Mouse (Mus musculus): Measurements from ENCODE around the gene Gpr153. TPM values are rescaled to one million over a fixed set of nuclear protein-coding genes. Genes with fewer than 3 reads are reported as not detected.

The Gpr153 gene
- polyA plus RNA-seq, 1 experiment from 2014 or later, result 6.2 TPM

DNA sequence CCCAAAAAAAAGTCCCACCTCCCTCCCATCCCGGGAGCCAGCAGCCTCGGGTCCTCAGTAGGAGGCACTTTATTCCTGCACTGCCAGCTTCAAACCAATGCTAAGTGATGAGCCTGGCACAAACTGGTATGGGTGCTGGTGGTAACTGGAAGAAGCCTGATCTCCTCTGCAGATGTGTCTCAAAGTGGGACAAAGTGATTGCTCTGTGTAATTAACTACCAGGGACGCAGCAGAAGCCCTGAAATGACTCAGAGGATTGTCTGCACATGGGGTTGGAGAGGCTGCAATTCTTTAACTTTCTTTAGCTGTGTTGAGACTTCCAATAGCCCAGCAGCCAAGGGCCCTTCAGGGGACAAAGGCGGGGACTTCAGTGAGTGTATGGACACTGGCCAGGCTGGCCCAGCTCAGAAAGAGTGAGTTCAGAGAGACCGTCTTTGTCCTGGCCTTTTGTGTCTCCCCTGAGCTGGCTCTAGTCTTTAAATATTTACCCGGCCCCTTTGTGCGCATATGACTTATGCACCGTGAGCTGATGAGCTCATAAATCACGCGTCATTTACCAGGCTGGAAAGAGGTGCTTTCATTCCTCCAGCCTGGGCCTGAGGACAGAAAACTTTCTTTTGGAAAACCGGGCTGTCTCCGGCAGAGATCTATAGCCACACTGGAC, 18.2 kb downstream of the Gpr153 start:
- 7% methylated on average over 12 of the region's 12 CpGs for WGBS

DNA sequence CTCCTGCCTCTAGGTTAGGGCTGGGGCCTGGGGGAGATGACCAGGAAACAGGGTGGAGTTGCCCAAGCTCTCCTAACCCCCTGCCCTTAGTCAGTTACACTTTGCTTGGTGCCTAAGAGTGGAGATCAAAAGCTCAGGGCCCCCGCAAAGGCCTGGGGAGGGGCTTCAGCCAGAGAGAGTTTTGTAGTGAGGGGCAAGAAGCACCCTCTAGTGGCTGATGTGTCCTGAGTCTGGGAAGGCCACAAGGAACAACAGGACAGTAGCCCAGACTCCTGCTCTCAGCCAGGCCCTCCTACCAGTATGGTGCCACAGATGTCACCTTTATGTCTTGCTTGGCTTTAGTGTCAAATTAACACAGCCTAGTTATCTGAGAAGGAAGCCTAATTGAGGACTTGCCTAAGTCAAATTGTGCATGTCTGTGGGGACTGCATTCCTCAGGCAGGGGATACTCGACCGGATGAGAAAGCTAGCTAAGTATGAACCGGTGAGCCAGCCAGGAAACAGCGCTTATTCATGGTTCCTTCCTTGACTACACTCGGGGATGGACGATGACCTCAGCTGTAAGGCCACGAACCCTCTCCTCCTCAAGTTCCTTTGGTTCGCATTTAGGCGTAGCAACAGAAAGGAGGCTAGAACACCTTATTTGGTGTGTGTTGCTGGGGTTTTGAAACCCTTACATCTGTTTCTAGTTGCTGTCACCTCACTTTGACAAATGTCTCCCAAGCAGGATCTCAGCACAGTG, 20.3 kb downstream of the Gpr153 start:
- no peak overlapping the region for H3K27ac ChIP-seq (ENCODE audit: low read length)
- peaks cover 27% of the 10 kb centered on the region for H3K4me1 ChIP-seq (replicated peaks; ENCODE audit: control insufficient read depth, insufficient read depth, low read length)
- H3K9ac ChIP-seq (replicated peaks; ENCODE audit: low read depth, low read length), result no peak overlapping the region
- H3K36me3 ChIP-seq (ENCODE audit: control insufficient read depth, insufficient read depth), result no peaks in the 10 kb centered on the region
- no peaks in the 10 kb centered on the region for H3K9me3 ChIP-seq (ENCODE audit: control insufficient read depth, low read length)
- no peak overlapping the region for H3K4me3 ChIP-seq (replicated peaks; ENCODE audit: low read length)
- H3K27me3 ChIP-seq (replicated peaks; ENCODE audit: control insufficient read depth, insufficient read depth, low read length), result peaks cover 54% of the 10 kb centered on the region
- no peak overlapping the region for H3K4me2 ChIP-seq (ENCODE audit: low read length)
- WGBS, result 60% methylated on average over 10 of the region's 10 CpGs
- no peak for ATAC-seq

More for the DNA sequence above, 18.2 kb downstream of the Gpr153 start:
- Histone ChIP-seq H3K4me2 (ENCODE audit: low read length) (no peak overlapping the region), H3K9ac (replicated peaks; ENCODE audit: low read depth, low read length) (no peak overlapping the region), H3K27ac (ENCODE audit: low read length) (no peak overlapping the region), H3K27me3 (replicated peaks; ENCODE audit: control insufficient read depth, insufficient read depth, low read length) (peaks cover 69% of the 10 kb centered on the region), H3K9me3 (ENCODE audit: control insufficient read depth, low read length) (no peaks in the 10 kb centered on the region), H3K36me3 (ENCODE audit: control insufficient read depth, insufficient read depth) (no peaks in the 10 kb centered on the region), H3K4me3 (replicated peaks; ENCODE audit: low read length) (no peak overlapping the region), H3K4me1 (replicated peaks; ENCODE audit: control insufficient read depth, insufficient read depth, low read length) (peaks cover 23% of the 10 kb centered on the region)
- no peak for ATAC-seq

DNA sequence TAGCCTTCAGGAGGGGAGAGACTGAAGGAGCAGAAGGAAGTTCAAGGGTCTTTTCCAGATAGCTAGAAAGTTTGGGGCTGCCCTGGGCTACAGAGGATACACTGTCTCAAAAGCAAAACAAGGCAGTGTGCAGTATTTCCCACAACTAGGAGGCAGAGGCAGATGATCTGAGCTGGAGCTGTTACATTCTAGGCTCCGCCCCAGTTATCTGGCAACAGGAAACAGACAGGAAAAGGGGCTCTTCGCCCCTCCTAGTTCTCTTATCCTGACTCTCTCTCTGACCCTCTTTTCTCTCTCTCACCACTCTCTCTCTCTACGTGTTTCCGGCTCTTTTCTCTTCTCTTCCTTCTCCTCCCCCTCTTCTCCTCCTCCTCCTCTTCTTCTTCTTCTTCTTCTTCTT, 21.9 kb downstream of the Gpr153 start:
- 59% methylated on average over 4 of the region's 4 CpGs for WGBS
- Histone ChIP-seq H3K36me3 (ENCODE audit: control insufficient read depth, insufficient read depth) (no peaks in the 10 kb centered on the region; the same call in 1 of the 2 replicates), H3K27ac (ENCODE audit: low read length) (no peak overlapping the region), H3K9ac (replicated peaks; ENCODE audit: low read depth, low read length) (no peak overlapping the region), H3K9me3 (ENCODE audit: control insufficient read depth, low read length) (no peaks in the 10 kb centered on the region), H3K4me3 (replicated peaks; ENCODE audit: low read length) (no peak overlapping the region), H3K4me1 (replicated peaks; ENCODE audit: control insufficient read depth, insufficient read depth, low read length) (peaks cover 23% of the 10 kb centered on the region), H3K27me3 (replicated peaks; ENCODE audit: control insufficient read depth, insufficient read depth, low read length) (peaks cover 43% of the 10 kb centered on the region), H3K4me2 (ENCODE audit: low read length) (no peak overlapping the region)
- ATAC-seq, result no peak

DNA sequence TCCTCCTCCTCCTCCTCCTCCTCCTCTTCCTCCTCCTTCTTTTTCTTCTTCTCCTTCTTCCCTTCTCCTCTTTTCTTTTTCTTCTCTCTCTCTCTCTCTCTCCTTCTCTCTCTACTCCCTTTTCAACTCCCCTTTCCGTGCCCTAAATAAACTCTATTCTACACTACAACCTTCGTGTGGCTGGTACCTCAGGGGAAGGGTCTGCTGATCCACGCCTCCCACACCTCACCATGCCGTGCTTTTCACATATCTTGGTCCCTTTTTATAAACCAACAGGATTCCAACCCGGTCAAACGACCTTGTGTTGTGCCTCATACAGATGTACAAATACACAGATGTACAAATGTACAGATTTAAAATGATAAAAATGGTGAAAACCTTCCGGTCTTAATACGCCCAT, 22.3 kb downstream of the Gpr153 start:
- 21% methylated on average over 8 of the region's 8 CpGs for WGBS
- peak overlapping the region; percentile 81 for H3K4me2 ChIP-seq (ENCODE audit: low read length)
- peaks cover 23% of the 10 kb centered on the region for H3K4me1 ChIP-seq (replicated peaks; ENCODE audit: control insufficient read depth, insufficient read depth, low read length)
- H3K27me3 ChIP-seq (replicated peaks; ENCODE audit: control insufficient read depth, insufficient read depth, low read length), result peaks cover 38% of the 10 kb centered on the region
- peak overlapping the region; percentile 52; the same call in 1 of the 2 replicates for H3K9ac ChIP-seq (replicated peaks; ENCODE audit: low read depth, low read length)
- H3K4me3 ChIP-seq (replicated peaks; ENCODE audit: low read length), result peak overlapping the region; percentile 54
- no peaks in the 10 kb centered on the region; the same call in 1 of the 2 replicates for H3K36me3 ChIP-seq (ENCODE audit: control insufficient read depth, insufficient read depth)
- no peaks in the 10 kb centered on the region for H3K9me3 ChIP-seq (ENCODE audit: control insufficient read depth, low read length)
- H3K27ac ChIP-seq (ENCODE audit: low read length), result no peak overlapping the region
- no peak for ATAC-seq

DNA sequence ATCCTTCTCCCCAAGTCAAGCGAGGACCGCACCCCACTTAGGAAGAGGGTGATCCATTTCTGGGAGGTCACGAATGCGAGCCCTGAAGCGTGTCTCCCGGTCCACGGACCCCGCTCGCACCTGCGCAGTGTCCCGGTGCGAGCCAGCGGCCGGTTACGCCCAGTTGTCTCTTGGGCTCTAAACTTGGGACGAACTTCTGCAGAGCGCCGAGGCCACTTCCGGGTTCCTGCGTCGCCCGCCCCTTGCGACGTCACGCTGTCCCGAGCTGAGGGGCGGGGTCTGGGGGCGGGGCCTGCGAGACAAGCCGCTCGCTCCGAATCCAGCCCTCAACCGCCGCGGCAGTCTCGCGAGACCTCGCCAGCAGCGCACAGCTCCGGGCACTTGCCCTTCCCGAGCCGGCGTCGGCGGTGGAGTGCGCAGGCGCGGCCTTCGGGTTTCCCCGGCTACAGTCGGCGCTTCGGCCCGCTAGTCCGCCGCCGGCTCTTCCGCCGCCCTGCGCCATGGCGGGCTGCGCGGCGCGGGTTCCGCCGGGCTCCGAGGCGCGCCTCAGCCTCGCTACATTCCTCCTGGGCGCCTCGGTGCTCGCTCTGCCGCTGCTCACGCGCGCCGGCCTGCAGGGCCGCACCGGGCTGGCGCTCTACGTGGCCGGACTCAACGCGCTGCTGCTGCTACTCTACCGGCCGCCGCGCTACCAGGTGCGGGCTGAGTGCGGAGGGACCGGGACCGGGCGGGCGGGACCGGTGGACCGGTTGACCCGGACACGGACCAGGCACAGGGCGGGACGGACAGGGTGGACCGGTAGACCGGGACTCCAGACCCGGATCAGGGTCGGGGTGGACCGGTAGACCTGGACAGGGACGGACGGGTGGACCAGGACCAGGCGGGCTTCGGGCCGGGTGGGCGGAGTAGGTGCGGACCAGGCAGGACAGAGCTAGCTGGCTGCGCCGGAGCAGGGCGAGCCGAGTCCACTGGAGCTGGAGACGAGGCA, 23.1 kb downstream of the Gpr153 start, which contains the start of gene Icmt:
TSS of gene Icmt (plus strand) at position 354 of the 988 bp plus-strand sequence.
- H3K36me3 ChIP-seq (ENCODE audit: control insufficient read depth, insufficient read depth), result no peaks in the 10 kb centered on the region; the same call in 1 of the 2 replicates
- H3K4me2 ChIP-seq (ENCODE audit: low read length), result peak within 1 kb of the TSS; percentile 85
- H3K27ac ChIP-seq (ENCODE audit: low read length), result peak within 1 kb of the TSS; percentile 69; the same call in 1 of the 2 replicates
- peak within 1 kb of the TSS; percentile 54 for H3K4me3 ChIP-seq (replicated peaks; ENCODE audit: low read length)
- peaks cover 23% of the 10 kb centered on the region for H3K4me1 ChIP-seq (replicated peaks; ENCODE audit: control insufficient read depth, insufficient read depth, low read length)
- peaks cover 30% of the 10 kb centered on the region for H3K27me3 ChIP-seq (replicated peaks; ENCODE audit: control insufficient read depth, insufficient read depth, low read length)
- ATAC-seq, result peak; percentile 96
- under 1% methylated on average over 119 of the region's 119 CpGs for WGBS
- no peaks in the 10 kb centered on the region for H3K9me3 ChIP-seq (ENCODE audit: control insufficient read depth, low read length)
- H3K9ac ChIP-seq (replicated peaks; ENCODE audit: low read depth, low read length), result peak within 1 kb of the TSS; percentile 93

DNA sequence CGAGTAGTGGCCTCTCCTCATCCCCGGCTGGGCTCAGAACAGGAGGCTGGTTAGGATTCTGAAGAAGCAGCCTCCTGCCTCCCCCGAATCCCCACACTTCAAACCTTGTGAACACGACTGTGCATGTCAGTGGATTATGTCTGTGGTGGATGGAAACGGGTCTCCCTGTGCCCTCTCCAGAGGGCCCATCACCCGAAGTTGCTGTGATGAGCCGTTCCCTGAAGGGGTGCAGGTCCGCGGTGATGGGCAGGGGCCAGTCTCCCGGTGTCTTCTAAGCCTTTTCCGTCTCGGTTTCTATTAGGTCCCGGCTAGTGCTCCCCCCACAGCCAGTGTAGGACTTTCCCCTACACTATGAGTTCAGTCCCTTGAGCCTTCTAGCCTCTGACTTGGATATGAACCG, 24.8 kb downstream of the Gpr153 start:
- Histone ChIP-seq H3K9ac (replicated peaks; ENCODE audit: low read depth, low read length) (no peak overlapping the region), H3K36me3 (ENCODE audit: control insufficient read depth, insufficient read depth) (peaks cover 10% of the 10 kb centered on the region), H3K27ac (ENCODE audit: low read length) (no peak overlapping the region), H3K4me2 (ENCODE audit: low read length) (no peak overlapping the region), H3K27me3 (replicated peaks; ENCODE audit: control insufficient read depth, insufficient read depth, low read length) (peaks cover 16% of the 10 kb centered on the region), H3K4me1 (replicated peaks; ENCODE audit: control insufficient read depth, insufficient read depth, low read length) (peaks cover 23% of the 10 kb centered on the region), H3K4me3 (replicated peaks; ENCODE audit: low read length) (no peak overlapping the region), H3K9me3 (ENCODE audit: control insufficient read depth, low read length) (no peaks in the 10 kb centered on the region)
- ATAC-seq, result no peak
- WGBS, result 79% methylated on average over 14 of the region's 14 CpGs

DNA sequence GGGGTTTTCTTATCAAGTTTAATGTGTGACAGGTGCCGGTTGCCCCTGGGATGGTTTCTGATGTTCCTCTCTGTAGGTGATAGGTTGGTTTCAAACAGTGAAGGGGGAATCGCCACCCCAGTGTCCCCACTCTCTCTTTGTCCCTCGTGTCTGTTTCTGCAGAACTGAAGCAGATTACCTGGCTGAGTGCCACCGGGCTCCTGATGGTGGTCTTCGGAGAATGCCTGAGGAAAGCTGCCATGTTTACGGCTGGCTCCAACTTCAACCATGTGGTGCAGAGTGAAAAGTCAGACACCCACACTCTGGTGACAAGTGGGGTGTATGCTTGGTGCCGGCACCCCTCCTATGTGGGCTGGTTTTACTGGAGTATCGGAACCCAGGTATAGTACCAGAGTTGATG, 26.3 kb downstream of the Gpr153 start:
- Histone ChIP-seq H3K27me3 (replicated peaks; ENCODE audit: control insufficient read depth, insufficient read depth, low read length) (peaks cover 6% of the 10 kb centered on the region), H3K4me1 (replicated peaks; ENCODE audit: control insufficient read depth, insufficient read depth, low read length) (peaks cover 23% of the 10 kb centered on the region), H3K27ac (ENCODE audit: low read length) (no peak overlapping the region), H3K4me2 (ENCODE audit: low read length) (no peak overlapping the region), H3K9ac (replicated peaks; ENCODE audit: low read depth, low read length) (no peak overlapping the region), H3K36me3 (ENCODE audit: control insufficient read depth, insufficient read depth) (peaks cover 17% of the 10 kb centered on the region), H3K4me3 (replicated peaks; ENCODE audit: low read length) (no peak overlapping the region), H3K9me3 (ENCODE audit: control insufficient read depth, low read length) (no peaks in the 10 kb centered on the region)
- WGBS, result 70% methylated on average over 8 of the region's 8 CpGs
- no peak for ATAC-seq

DNA sequence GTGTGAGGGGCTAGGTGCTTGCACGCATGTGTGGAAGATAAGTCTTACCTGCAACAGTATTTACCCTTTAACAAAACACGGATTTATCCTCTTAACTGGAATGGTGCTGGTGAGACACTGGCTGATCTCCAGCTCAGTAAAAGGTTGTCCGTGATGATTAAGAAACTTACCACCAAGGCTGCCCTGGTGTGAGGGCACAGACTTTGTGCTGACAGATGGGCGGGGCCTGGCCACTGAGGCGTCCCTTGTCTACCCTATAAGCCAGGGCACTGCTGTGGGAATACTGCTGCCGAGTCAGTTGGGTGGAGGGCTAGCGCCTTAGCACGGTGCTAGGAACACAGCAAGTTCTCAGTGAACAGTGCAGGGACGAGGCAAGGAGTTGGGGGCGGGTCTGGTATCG, 28.0 kb downstream of the Gpr153 start:
- H3K4me2 ChIP-seq (ENCODE audit: low read length), result no peak overlapping the region
- H3K27me3 ChIP-seq (replicated peaks; ENCODE audit: control insufficient read depth, insufficient read depth, low read length), result no peaks in the 10 kb centered on the region
- no peak overlapping the region for H3K4me3 ChIP-seq (replicated peaks; ENCODE audit: low read length)
- no peak for ATAC-seq
- peaks cover 20% of the 10 kb centered on the region for H3K4me1 ChIP-seq (replicated peaks; ENCODE audit: control insufficient read depth, insufficient read depth, low read length)
- H3K9me3 ChIP-seq (ENCODE audit: control insufficient read depth, low read length), result no peaks in the 10 kb centered on the region
- 67% methylated on average over 11 of the region's 11 CpGs for WGBS
- no peak overlapping the region for H3K9ac ChIP-seq (replicated peaks; ENCODE audit: low read depth, low read length)
- no peak overlapping the region for H3K27ac ChIP-seq (ENCODE audit: low read length)
- peaks cover 17% of the 10 kb centered on the region for H3K36me3 ChIP-seq (ENCODE audit: control insufficient read depth, insufficient read depth)

DNA sequence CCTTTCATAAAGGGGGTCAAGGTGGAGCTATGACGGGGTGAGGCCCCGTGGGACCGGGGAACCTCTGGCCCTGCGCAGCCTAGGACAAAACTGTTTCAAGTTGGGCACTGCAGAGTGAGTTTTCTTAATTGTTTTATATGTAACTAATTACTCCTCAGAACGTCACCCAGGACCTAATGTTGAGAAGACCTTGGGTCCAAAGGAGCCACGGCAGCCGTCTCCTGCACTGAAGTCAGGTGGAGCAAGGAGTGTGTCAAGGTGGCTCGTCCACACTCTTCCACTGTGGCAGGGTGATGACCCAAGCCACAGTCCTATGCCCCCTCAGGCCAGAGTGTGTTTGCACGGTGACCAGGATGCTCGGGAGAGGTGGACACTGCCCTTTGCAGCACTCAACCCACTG, 29.1 kb downstream of the Gpr153 start:
- WGBS, result 91% methylated on average over 10 of the region's 10 CpGs
- peaks cover 17% of the 10 kb centered on the region for H3K36me3 ChIP-seq (ENCODE audit: control insufficient read depth, insufficient read depth)

More for the DNA sequence above, 29.1 kb downstream of the Gpr153 start:
- Histone ChIP-seq H3K4me1 (replicated peaks; ENCODE audit: control insufficient read depth, insufficient read depth, low read length) (peaks cover 15% of the 10 kb centered on the region), H3K4me3 (replicated peaks; ENCODE audit: low read length) (no peak overlapping the region), H3K27me3 (replicated peaks; ENCODE audit: control insufficient read depth, insufficient read depth, low read length) (no peaks in the 10 kb centered on the region), H3K9ac (replicated peaks; ENCODE audit: low read depth, low read length) (no peak overlapping the region), H3K9me3 (ENCODE audit: control insufficient read depth, low read length) (no peaks in the 10 kb centered on the region), H3K4me2 (ENCODE audit: low read length) (no peak overlapping the region), H3K27ac (ENCODE audit: low read length) (no peak overlapping the region)
- ATAC-seq, result no peak

Data from forebrain, embryonic 16.5 days (tissue).